Mouse (Mus musculus): ENCODE results near the gene Pak2. TPM values are rescaled to one million over a fixed set of nuclear protein-coding genes. Genes with fewer than 3 reads are reported as not detected.

Pak2 gene
- polyA plus RNA-seq (2012; rRNA removed), result 17.4 and 18.7 TPM in 2 replicates

GRCm38 (mm10) chr16:32078991-32079511, at the start of gene Pak2:
Gene Pak2, minus strand, starts transcription at chr16:32079342.
- DNase-seq (ENCODE audit: extremely low spot score in 1 of 2, low spot score in 1 of 2), result peak; percentile 59 to 86

DNA sequence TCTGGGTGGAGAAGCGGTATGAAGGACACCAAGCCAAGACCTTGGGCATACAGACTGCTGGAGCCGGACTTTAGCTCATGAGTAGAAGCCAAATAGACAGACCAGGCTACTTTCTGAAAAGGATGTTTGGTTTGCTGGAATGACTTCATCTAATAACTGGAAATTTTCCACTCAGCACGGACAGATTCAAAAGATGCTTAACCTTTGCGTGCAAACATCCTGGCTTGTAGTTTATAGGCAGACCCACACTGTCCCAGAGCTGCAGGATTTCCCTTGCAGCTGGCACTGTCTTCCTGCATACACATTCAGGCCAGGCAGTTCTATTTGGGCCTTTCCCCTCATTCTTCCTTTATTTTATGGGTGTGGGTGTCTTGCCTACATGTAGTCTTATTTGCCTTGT, 47.9 kb upstream of the Pak2 start:
- no peak for DNase-seq (ENCODE audit: extremely low spot score in 1 of 2, low spot score in 1 of 2)

GRCm38 (mm10) chr16:32125364-32125763, 46.2 kb upstream of the Pak2 start:
- DNase-seq (ENCODE audit: extremely low spot score in 1 of 2, low spot score in 1 of 2), result no peak

DNA sequence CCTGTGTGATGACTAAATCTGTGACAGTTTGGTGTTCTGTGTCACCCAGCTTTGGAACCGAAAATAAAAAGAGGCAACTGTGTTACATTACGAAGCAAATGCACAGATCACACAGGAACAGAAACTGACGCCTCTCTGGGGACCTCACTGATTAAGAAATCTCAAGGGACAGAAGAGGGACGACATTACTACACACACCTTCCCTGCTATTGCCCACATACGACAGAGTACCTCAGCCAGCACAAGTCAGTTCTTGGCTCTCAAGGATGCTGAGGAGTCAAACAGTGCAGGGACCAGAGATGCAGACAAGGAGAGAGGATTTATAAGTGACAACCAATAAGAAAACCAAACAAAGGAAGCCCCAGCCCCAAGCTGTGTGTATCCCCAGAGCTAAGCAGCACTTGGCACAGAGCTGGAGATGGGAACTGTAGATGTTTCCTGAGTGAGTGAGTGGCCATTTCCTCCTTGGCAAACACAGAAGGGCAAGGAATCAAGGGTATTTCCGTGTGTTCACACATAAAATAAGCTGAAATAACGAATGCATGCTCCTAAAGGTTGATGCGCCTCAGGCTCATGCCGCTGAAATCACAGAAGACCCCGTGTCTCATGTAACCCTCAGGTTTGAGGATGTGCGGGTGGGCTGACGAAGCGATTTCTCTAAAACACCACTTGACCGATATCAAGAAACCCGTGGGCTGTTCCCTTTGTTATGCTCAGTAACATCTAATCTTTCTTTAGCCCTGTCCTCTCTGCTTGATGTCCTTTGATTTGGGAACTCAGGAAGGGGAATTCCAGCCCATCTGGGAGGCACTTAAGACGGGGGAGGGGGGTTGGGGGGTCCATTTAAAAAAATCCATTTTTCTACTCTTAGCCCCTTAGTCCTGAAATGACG, 45.5 kb upstream of the Pak2 start:
- DNase-seq (ENCODE audit: extremely low spot score in 1 of 2, low spot score in 1 of 2), result no peak

GRCm38 (mm10) chr16:32124020-32124419, 44.9 kb upstream of the Pak2 start:
- DNase-seq (ENCODE audit: extremely low spot score in 1 of 2, low spot score in 1 of 2), result no peak

- no peak for DNase-seq (ENCODE audit: extremely low spot score in 1 of 2, low spot score in 1 of 2)
These were observed 41.3 kb upstream of the Pak2 start for GRCm38 (mm10) chr16:32120454-32120853.

DNA sequence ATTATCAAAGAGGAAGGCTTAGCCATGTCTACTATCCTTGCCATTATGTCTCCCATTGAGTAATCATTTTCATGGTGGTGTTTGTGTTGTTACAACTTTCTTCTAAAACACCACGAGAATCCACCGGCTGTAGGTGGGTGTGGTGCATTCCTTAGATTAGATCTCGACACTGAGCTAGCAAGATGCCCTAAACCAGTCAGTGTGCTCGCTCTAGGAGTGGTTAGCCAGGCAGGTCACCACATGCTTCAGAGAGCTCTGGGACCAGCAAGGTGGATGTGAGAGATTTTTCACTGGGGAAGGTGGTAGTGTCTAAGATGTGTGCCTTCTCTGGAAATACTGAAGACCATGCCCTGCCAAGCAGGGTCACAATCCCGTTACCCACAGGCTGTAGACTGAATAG, 37.0 kb upstream of the Pak2 start:
- no peak for DNase-seq (ENCODE audit: extremely low spot score in 1 of 2, low spot score in 1 of 2)

GRCm38 (mm10) chr16:32115781-32116180, 36.6 kb upstream of the Pak2 start:
- no peak for DNase-seq (ENCODE audit: extremely low spot score in 1 of 2, low spot score in 1 of 2)

DNA sequence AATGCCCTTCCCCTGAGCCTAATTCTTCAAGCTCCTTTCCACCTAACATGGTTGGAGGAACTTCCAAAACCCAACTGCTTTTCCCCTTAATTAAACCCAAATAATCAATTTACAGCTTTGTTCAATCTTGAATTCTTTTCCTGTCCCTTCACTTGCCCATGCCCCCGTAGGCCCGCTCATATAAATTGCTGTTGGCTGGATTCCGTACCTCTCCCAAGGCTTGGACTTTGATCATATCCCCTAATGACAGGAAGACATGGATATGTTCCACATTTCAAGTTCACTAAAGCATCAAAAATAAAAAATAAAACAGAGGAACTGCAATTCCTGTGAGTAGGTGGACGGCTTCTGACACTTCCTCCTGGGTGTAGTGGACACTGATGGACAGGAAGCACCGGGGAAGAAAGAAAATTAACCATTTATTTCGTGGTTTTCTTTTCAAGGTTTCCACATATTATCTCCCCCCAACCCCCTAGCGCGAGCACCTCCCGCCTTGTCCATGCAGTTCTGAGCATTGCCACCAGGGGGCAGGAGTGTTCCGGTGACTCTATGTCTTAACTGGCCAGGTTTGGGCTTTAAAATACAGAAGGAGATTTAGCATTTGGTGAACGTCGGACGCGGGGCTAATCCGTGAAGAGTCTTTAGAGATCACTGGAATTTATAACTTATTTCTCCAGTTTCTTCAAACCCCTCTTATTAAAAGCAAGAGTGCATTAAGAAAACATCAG, 36.0 kb upstream of the Pak2 start:
- DNase-seq (ENCODE audit: extremely low spot score in 1 of 2, low spot score in 1 of 2), result peak; percentile 49 to 91

- DNase-seq (ENCODE audit: extremely low spot score in 1 of 2, low spot score in 1 of 2), result no peak
These were observed 35.3 kb upstream of the Pak2 start for GRCm38 (mm10) chr16:32114406-32114805.

DNA sequence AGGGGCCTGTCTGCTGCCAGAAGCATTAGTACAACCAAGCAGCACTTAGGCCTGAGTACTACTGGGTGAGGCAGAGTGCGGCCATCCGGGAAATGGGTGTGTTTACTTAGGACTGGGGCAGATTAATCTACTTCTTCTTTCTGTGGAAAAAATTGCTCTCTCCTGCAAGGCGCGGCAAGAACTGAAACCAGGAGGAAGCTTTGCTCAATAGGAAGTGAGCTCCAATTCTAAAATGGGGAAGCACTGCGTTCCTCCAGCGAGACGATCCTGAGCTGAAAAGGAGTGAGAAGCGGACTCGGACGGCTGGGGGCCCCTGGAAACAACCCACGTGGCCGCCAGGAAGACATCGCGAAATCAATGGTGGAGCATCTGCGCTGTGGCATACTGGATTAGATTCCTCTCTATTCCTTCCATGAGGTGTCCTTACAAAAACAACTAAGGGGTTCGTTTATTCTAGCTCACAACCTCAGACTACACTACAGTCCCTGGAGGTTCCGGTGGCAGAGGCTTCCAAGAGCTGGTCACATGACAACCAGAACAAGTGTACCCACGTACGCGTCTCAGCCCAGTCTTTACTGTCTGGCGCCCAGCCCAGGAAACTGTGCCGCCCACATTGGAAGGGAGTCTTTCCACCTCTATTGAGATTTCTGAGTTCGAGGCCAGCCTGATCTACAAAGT, 34.5 kb upstream of the Pak2 start:
- DNase-seq (ENCODE audit: extremely low spot score in 1 of 2, low spot score in 1 of 2), result peak in 1 of 2 experiments; percentile 70

DNA sequence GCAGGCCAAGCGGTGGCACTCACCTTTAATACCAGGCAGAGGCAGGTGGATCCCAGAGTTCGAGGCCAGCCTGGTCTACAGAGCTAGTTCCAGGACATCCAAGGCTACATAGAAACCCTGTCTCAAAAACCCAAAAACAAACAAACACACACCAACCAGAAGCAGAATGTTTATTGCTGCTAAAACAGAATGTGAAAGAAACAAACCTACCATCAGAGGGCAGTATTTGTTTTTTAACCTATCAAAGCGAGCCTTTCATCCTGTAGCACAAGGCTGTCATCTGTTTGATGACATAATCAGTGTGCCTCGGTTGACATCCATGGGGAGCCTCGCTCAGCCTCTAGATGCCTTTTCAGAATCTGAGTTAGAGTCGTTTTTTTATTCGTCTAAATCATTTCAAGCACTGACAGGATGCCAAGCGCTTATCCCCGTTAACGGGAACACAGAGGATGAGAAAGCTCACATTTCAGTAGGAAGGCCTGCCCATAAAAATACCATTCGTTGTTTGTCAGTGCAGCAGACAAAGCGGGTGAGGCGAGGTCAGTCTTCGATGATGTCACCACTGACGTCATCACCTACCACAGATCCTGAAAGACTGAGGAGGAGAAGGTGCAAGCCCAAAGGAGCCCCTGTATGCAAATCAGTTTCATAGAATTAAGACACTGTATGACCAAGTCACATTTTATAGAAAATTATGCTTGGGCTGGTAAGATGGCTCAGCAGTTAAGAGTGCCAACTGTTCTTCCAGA, 32.0 kb upstream of the Pak2 start:
- DNase-seq (ENCODE audit: extremely low spot score in 1 of 2, low spot score in 1 of 2), result peak in 1 of 2 experiments; percentile 47

GRCm38 (mm10) chr16:32108578-32108977, 29.4 kb upstream of the Pak2 start:
- DNase-seq (ENCODE audit: extremely low spot score in 1 of 2, low spot score in 1 of 2), result no peak

DNA sequence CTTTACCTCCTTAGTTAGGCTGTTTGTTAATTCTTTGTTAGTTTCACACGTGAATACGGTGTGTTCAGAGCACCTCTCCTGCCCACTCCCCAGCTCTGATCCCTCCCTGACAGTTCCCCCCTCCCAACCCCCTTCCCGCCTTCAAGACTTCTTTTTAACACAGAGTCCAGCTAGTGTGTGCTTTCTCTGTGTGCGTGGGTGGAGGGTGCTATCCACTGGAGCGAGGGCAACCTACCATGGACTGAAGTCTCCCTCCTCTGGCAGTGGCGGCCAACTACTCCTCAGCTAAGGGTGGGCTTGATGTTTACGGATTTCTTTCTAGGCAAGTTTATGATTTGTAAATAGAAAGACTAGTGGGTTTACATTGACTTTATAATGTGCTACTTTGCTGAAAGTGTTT, 29.0 kb upstream of the Pak2 start:
- DNase-seq (ENCODE audit: extremely low spot score in 1 of 2, low spot score in 1 of 2), result no peak

- no peak for DNase-seq (ENCODE audit: extremely low spot score in 1 of 2, low spot score in 1 of 2)
These were observed 28.4 kb upstream of the Pak2 start for GRCm38 (mm10) chr16:32107342-32108045.

DNA sequence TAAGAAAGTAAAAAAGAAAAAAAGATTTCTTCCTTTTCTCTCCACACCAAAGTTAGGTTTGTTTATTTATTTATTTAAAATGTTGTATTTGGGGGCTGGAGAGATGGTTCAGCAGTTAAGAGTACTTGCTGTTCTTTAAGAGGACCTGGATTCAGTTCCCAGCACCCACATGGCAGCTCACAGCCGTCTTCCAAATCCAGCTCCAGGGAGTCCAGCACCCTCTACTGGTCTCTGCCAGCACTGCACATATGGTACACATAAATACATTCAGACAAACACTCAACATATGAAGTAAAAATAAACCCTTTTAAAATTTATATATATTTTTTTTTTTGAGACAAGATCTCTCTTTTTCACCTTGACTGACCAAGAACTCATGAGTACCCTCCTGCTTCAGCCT, 26.6 kb upstream of the Pak2 start:
- DNase-seq (ENCODE audit: extremely low spot score in 1 of 2, low spot score in 1 of 2), result no peak

GRCm38 (mm10) chr16:32102295-32102694, 23.2 kb upstream of the Pak2 start:
- DNase-seq (ENCODE audit: extremely low spot score in 1 of 2, low spot score in 1 of 2), result no peak

DNA sequence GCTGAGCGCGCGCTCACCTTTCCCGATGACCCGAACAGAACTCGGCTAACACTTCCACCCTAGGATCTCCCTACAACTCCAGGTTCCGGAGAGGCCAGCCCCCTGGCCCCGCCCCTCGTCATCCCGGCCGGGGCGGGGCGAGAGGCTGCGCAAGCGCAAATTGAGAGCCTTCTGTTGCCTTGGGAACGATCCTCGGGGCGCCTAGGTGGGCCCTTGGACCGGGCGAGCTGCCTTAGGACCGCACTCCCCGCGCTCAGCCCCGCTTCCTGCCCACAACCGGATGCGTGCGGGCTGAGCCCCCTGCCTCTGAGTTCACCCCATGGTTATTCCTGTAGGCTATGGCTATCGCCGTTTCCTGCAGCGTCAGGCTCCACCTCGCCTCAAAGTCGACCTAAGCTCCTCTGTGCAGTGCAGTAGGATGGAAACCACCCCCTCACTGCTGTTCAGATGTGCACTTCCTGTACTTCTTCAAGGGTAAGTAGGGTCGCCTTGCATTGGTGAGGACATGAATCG, 20.6 kb upstream of the Pak2 start, which contains the start of the genes Pigx and Cep19:
Gene Pigx, minus strand, starts transcription at position 103 of the 513 bp plus-strand sequence.
Gene Cep19, plus strand, starts transcription at position 163 of the 513 bp plus-strand sequence.
- peak; percentile 72 to 89 for DNase-seq (ENCODE audit: extremely low spot score in 1 of 2, low spot score in 1 of 2)
